ENCODE assay signal across 8 mouse cellular contexts in the genomic region with DNA sequence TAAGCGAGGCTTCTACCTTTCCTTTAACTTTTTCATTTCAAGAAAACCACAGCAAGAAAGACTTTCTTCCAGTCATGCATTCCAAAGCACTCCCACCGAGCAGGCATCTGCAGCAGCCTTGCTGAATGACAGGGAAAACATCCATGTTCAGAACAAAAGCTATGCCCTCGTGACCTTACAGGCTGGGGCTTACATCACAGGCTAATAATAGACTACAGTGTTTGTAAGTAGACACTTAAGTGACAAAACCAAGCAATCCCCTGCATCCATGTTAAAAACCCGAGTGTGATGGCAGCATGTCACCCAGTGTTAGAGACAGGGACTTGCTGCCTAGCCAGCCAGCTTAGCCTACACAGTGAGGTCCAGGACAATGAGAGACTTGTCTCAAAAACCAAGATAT.
DNase-seq lines count a peak whose midpoint lies in the region; ATAC-seq and TF ChIP-seq lines count a peak whose summit lies in the region.

No protein-coding gene starts in this region.

- no peak for TF ChIP-seq CTCF in gastrocnemius, adult 2 months (IDR thresholded peaks at IDR 0.05)
- TF ChIP-seq CTCF in intestine, postnatal 0 days (IDR thresholded peaks at IDR 0.05; ENCODE audit: low read depth): no peak

- peak overlapping the region; percentile 54 for H3K27ac ChIP-seq in gastrocnemius, adult 2 months
- H3K27ac ChIP-seq in embryonic facial prominence, embryonic 13.5 days: peak overlapping the region; percentile 12; the same call in 1 of the 2 replicates
- peak overlapping the region; percentile 91 for H3K27ac ChIP-seq in hindbrain, embryonic 13.5 days
- peak overlapping the region; percentile 84 for H3K27ac ChIP-seq in midbrain, embryonic 15.5 days
- H3K27ac ChIP-seq in intestine, postnatal 0 days (ENCODE audit: low read depth, low read length): no peak overlapping the region

- 13% methylated on average over 4 of the region's 4 CpGs for WGBS in embryonic facial prominence, embryonic 13.5 days
- WGBS in hindbrain, embryonic 13.5 days: 4% methylated on average over 4 of the region's 4 CpGs
- 11% methylated on average over 4 of the region's 4 CpGs for WGBS in midbrain, embryonic 15.5 days
- 58% methylated on average over 4 of the region's 4 CpGs for WGBS in intestine, postnatal 0 days

- no peaks in the 10 kb centered on the region for H3K27me3 ChIP-seq in embryonic facial prominence, embryonic 13.5 days
- H3K27me3 ChIP-seq in hindbrain, embryonic 13.5 days: no peaks in the 10 kb centered on the region
- H3K27me3 ChIP-seq in midbrain, embryonic 15.5 days (replicated peaks): no peaks in the 10 kb centered on the region
- no peaks in the 10 kb centered on the region for H3K27me3 ChIP-seq in intestine, postnatal 0 days (replicated peaks; ENCODE audit: control insufficient read depth, insufficient read depth, low read length)

- H3K4me2 ChIP-seq in embryonic facial prominence, embryonic 13.5 days: no peak overlapping the region
- H3K4me2 ChIP-seq in hindbrain, embryonic 13.5 days: no peak overlapping the region
- no peak overlapping the region for H3K4me2 ChIP-seq in midbrain, embryonic 15.5 days
- no peak overlapping the region for H3K4me2 ChIP-seq in intestine, postnatal 0 days (replicated peaks; ENCODE audit: low read depth)

- H3K4me3 ChIP-seq in gastrocnemius, adult 2 months: no peak overlapping the region
- no peak overlapping the region for H3K4me3 ChIP-seq in embryonic facial prominence, embryonic 13.5 days
- no peak overlapping the region for H3K4me3 ChIP-seq in hindbrain, embryonic 13.5 days
- no peak overlapping the region for H3K4me3 ChIP-seq in midbrain, embryonic 15.5 days
- no peak overlapping the region for H3K4me3 ChIP-seq in intestine, postnatal 0 days (ENCODE audit: low read depth, low read length)

- H3K36me3 ChIP-seq in embryonic facial prominence, embryonic 13.5 days: no peaks in the 10 kb centered on the region
- no peaks in the 10 kb centered on the region for H3K36me3 ChIP-seq in hindbrain, embryonic 13.5 days
- no peaks in the 10 kb centered on the region for H3K36me3 ChIP-seq in midbrain, embryonic 15.5 days (replicated peaks)
- no peaks in the 10 kb centered on the region for H3K36me3 ChIP-seq in intestine, postnatal 0 days (ENCODE audit: control insufficient read depth, insufficient read depth)

- H3K4me1 ChIP-seq in embryonic facial prominence, embryonic 13.5 days: peaks cover 57% of the 10 kb centered on the region
- H3K4me1 ChIP-seq in hindbrain, embryonic 13.5 days (replicated peaks): peaks cover 77% of the 10 kb centered on the region
- H3K4me1 ChIP-seq in midbrain, embryonic 15.5 days: peaks cover 74% of the 10 kb centered on the region
- H3K4me1 ChIP-seq in intestine, postnatal 0 days (replicated peaks; ENCODE audit: control insufficient read depth, insufficient read depth, low read length): no peaks in the 10 kb centered on the region; the same call in 1 of the 2 replicates

- no peaks in the 10 kb centered on the region for H3K9me3 ChIP-seq in embryonic facial prominence, embryonic 13.5 days
- H3K9me3 ChIP-seq in hindbrain, embryonic 13.5 days: no peaks in the 10 kb centered on the region
- no peaks in the 10 kb centered on the region for H3K9me3 ChIP-seq in midbrain, embryonic 15.5 days
- no peaks in the 10 kb centered on the region for H3K9me3 ChIP-seq in intestine, postnatal 0 days (ENCODE audit: control insufficient read depth)

- DNase-seq in gastrocnemius, adult 2 months: no peak
- no peak for DNase-seq in gastrocnemius, adult 8-10 months (ENCODE audit: low spot score in 2 of 2)
- DNase-seq in layer of hippocampus, adult 8-10 months (ENCODE audit: low spot score in 2 of 2): no peak

- intact Hi-C loops in gastrocnemius, adult 2 months (cut with DNase I): no loop called here

- no peak for ATAC-seq in embryonic facial prominence, embryonic 13.5 days (ENCODE audit: insufficient number of reproducible peaks, insufficient read depth, low FRiP score, low TSS enrichment, low read depth)
- ATAC-seq in hindbrain, embryonic 13.5 days (ENCODE audit: low FRiP score): 0 out of 2 replicates have a peak, but pooled peaks have one; percentile 11
- ATAC-seq in midbrain, embryonic 15.5 days (replicated peaks): no peak
- no peak for ATAC-seq in intestine, postnatal 0 days
- ATAC-seq in erythroblast, adult 5-6 weeks (replicated peaks; ENCODE audit: low FRiP score, poor library complexity, severe bottlenecking): no peak

- no peak overlapping the region for H3K9ac ChIP-seq in embryonic facial prominence, embryonic 13.5 days
- H3K9ac ChIP-seq in hindbrain, embryonic 13.5 days: peak overlapping the region; percentile 49
- H3K9ac ChIP-seq in midbrain, embryonic 15.5 days: no peak overlapping the region
- H3K9ac ChIP-seq in intestine, postnatal 0 days (ENCODE audit: low read depth, low read length): no peak overlapping the region
